Comparison of ENCODE assay signal across 9 mouse cellular contexts in genomic region chr11:102754416-102754815, GRCm38 (mm10). TPM values are rescaled to one million over a fixed set of nuclear protein-coding genes. Genes with fewer than 3 reads are reported as not detected.
DNase-seq lines count a peak whose midpoint lies in the region; ATAC-seq lines count a peak whose summit lies in the region.
"Had no signal": no experiment of that assay in that cellular context is flagged by ENCODE, and none has a peak within 500 bp of the region (broad histone marks: within the 10 kb centered on the region; RNA-seq: fewer than 3 reads in every experiment).

No protein-coding gene starts in this region.

- peaks cover 24% of the 10 kb centered on the region for H3K4me1 ChIP-seq in heart, embryonic 15.5 days (replicated peaks)
- peaks cover 5% of the 10 kb centered on the region for H3K4me1 ChIP-seq in embryonic facial prominence, embryonic 11.5 days (ENCODE audit: control insufficient read depth, insufficient read depth, low read length)
- H3K4me1 ChIP-seq in hindbrain, embryonic 14.5 days (replicated peaks; ENCODE audit: control insufficient read depth, insufficient read depth, low read length) = peaks cover 18% of the 10 kb centered on the region
- peaks cover 11% of the 10 kb centered on the region for H3K4me1 ChIP-seq in midbrain, embryonic 16.5 days (ENCODE audit: control insufficient read depth, insufficient read depth, low read length)

- no peaks in the 10 kb centered on the region for H3K36me3 ChIP-seq in heart, embryonic 15.5 days
- H3K36me3 ChIP-seq in embryonic facial prominence, embryonic 11.5 days (replicated peaks; ENCODE audit: control insufficient read depth, insufficient read depth, low read depth, low read length) = no peaks in the 10 kb centered on the region
- no peaks in the 10 kb centered on the region for H3K36me3 ChIP-seq in hindbrain, embryonic 14.5 days (replicated peaks; ENCODE audit: control insufficient read depth, insufficient read depth)
- no peaks in the 10 kb centered on the region for H3K36me3 ChIP-seq in midbrain, embryonic 16.5 days (ENCODE audit: control insufficient read depth, insufficient read depth, low read length)

- 0 out of 2 replicates have a peak overlapping the region, but pooled peaks have one; percentile 2 for H3K4me3 ChIP-seq in heart, embryonic 15.5 days
- no peak overlapping the region for H3K4me3 ChIP-seq in embryonic facial prominence, embryonic 11.5 days (ENCODE audit: low read depth, low read length)
- H3K4me3 ChIP-seq in hindbrain, embryonic 14.5 days (replicated peaks; ENCODE audit: low read length) = no peak overlapping the region
- H3K4me3 ChIP-seq in midbrain, embryonic 16.5 days (ENCODE audit: low read depth, low read length) = no peak overlapping the region

- H3K9ac ChIP-seq in heart, embryonic 15.5 days = 0 out of 2 replicates have a peak overlapping the region, but pooled peaks have one; percentile 34
- peak overlapping the region; percentile 10; the same call in 1 of the 2 replicates for H3K9ac ChIP-seq in embryonic facial prominence, embryonic 11.5 days (replicated peaks; ENCODE audit: low read length)
- 0 out of 2 replicates have a peak overlapping the region, but pooled peaks have one; percentile 18 for H3K9ac ChIP-seq in hindbrain, embryonic 14.5 days
- no peak overlapping the region for H3K9ac ChIP-seq in midbrain, embryonic 16.5 days (ENCODE audit: low read depth, low read length)

- peaks cover 4% of the 10 kb centered on the region; the same call in 1 of the 2 replicates for H3K27me3 ChIP-seq in heart, embryonic 15.5 days
- H3K27me3 ChIP-seq in embryonic facial prominence, embryonic 11.5 days (ENCODE audit: control insufficient read depth, insufficient read depth, low read length) = no peaks in the 10 kb centered on the region
- H3K27me3 ChIP-seq in hindbrain, embryonic 14.5 days (ENCODE audit: control insufficient read depth, insufficient read depth, low read length) = no peaks in the 10 kb centered on the region
- no peaks in the 10 kb centered on the region for H3K27me3 ChIP-seq in midbrain, embryonic 16.5 days (ENCODE audit: control insufficient read depth, insufficient read depth, low read depth, low read length)

- 0 out of 2 replicates have a peak overlapping the region, but pooled peaks have one; percentile 10 for H3K27ac ChIP-seq in heart, embryonic 15.5 days
- H3K27ac ChIP-seq in embryonic facial prominence, embryonic 11.5 days (replicated peaks; ENCODE audit: low read depth, low read length) = 0 out of 2 replicates have a peak overlapping the region, but pooled peaks have one; percentile 32
- H3K27ac ChIP-seq in hindbrain, embryonic 14.5 days = no peak overlapping the region
- H3K27ac ChIP-seq in midbrain, embryonic 16.5 days (ENCODE audit: low read length) = no peak overlapping the region

- ATAC-seq in heart, embryonic 15.5 days (replicated peaks; ENCODE audit: insufficient number of reproducible peaks, insufficient read depth, low FRiP score, low read depth) = no peak
- ATAC-seq in embryonic facial prominence, embryonic 11.5 days (replicated peaks; ENCODE audit: insufficient number of reproducible peaks, low FRiP score, low TSS enrichment, low read depth) = no peak
- 0 out of 2 replicates have a peak, but pooled peaks have one; percentile 35 for ATAC-seq in hindbrain, embryonic 14.5 days (ENCODE audit: low FRiP score)
- no peak for ATAC-seq in midbrain, embryonic 16.5 days

- DNase-seq in heart, postnatal 10 days = no peak
- DNase-seq in embryonic facial prominence, embryonic 11.5 days (ENCODE audit: low spot score) = no peak
- no peak for DNase-seq in hindbrain, embryonic 14.5 days (ENCODE audit: low spot score)
- DNase-seq in cerebellum, adult 8-10 months = no peak
- no peak for DNase-seq in Muller cell, postnatal 12 days (ENCODE audit: inconsistent ontology term)
- DNase-seq in kidney, adult 18-20 months = no peak
- DNase-seq: adrenal gland, adult 8-10 months had no signal

- H3K9me3 ChIP-seq in heart, embryonic 15.5 days (replicated peaks) = no peaks in the 10 kb centered on the region
- no peaks in the 10 kb centered on the region for H3K9me3 ChIP-seq in embryonic facial prominence, embryonic 11.5 days (replicated peaks; ENCODE audit: control insufficient read depth, low read length)
- no peaks in the 10 kb centered on the region for H3K9me3 ChIP-seq in hindbrain, embryonic 14.5 days (ENCODE audit: control insufficient read depth, low read length)
- no peaks in the 10 kb centered on the region for H3K9me3 ChIP-seq in midbrain, embryonic 16.5 days (replicated peaks; ENCODE audit: control insufficient read depth, low read length, poor library complexity, severe bottlenecking)

- 39% methylated on average over 4 of the region's 4 CpGs for WGBS in heart, embryonic 15.5 days
- WGBS in embryonic facial prominence, embryonic 11.5 days = 43% methylated on average over 4 of the region's 4 CpGs
- WGBS in hindbrain, embryonic 14.5 days = 23% methylated on average over 4 of the region's 4 CpGs
- WGBS in midbrain, embryonic 16.5 days = 36% methylated on average over 4 of the region's 4 CpGs

- intact Hi-C loops in heart, postnatal 10 days (cut with DNase I) = no loop called here

- H3K4me2 ChIP-seq in heart, embryonic 15.5 days = peak overlapping the region; percentile 49
- peak overlapping the region; percentile 14; the same call in 1 of the 2 replicates for H3K4me2 ChIP-seq in embryonic facial prominence, embryonic 11.5 days (ENCODE audit: low read depth, low read length)
- H3K4me2 ChIP-seq in hindbrain, embryonic 14.5 days (replicated peaks) = peak overlapping the region; percentile 35
- peak overlapping the region; percentile 42; the same call in 1 of the 2 replicates for H3K4me2 ChIP-seq in midbrain, embryonic 16.5 days (ENCODE audit: low read length)

RNA-seq across cellular contexts. Expression of gene Adam11, which starts 6.8 kb away (rescaled TPM):
- 5.5 and 6.7 TPM in 2 replicates for polyA plus RNA-seq in heart, embryonic 15.5 days (2015; fragmentation: Nextera tagmentation; extraction: Ambion mirVana)
- total RNA-seq in heart, postnatal 10 days (2021) = 1 to 10 TPM; 5.8 TPM
- polyA plus RNA-seq in embryonic facial prominence, embryonic 11.5 days (2014; fragmentation: Nextera tagmentation; extraction: Ambion mirVana) = 13.9 and 16.3 TPM in 2 replicates
- 19.2 and 24.1 TPM in 2 replicates for polyA plus RNA-seq in hindbrain, embryonic 14.5 days (2014; fragmentation: Nextera tagmentation; extraction: Ambion mirVana)
- 32.2 and 34.9 TPM in 2 replicates for polyA plus RNA-seq in midbrain, embryonic 16.5 days (2015; fragmentation: Nextera tagmentation; extraction: Ambion mirVana)

RNA-seq across cellular contexts. Expression of gene Ccdc43, which starts 56.8 kb away (rescaled TPM):
- 30.7 and 33.9 TPM in 2 replicates for polyA plus RNA-seq in heart, embryonic 15.5 days (2015; fragmentation: Nextera tagmentation; extraction: Ambion mirVana)
- total RNA-seq in heart, postnatal 10 days (2021) = 10 to 100 TPM; 19.7 to 22.7 TPM
- 64.6 and 71.1 TPM in 2 replicates for polyA plus RNA-seq in embryonic facial prominence, embryonic 11.5 days (2014; fragmentation: Nextera tagmentation; extraction: Ambion mirVana)
- polyA plus RNA-seq in hindbrain, embryonic 14.5 days (2014; fragmentation: Nextera tagmentation; extraction: Ambion mirVana) = 31.3 and 38.4 TPM in 2 replicates
- 43.1 and 46.3 TPM in 2 replicates for polyA plus RNA-seq in midbrain, embryonic 16.5 days (2015; fragmentation: Nextera tagmentation; extraction: Ambion mirVana)

Comparison
In these comparisons a context has a peak if more than half of its experiments do, and no peak if none do; other contexts are left out.
1. H3K27ac ChIP-seq: peak in heart, embryonic 15.5 days (single experiment) and embryonic facial prominence, embryonic 11.5 days (single experiment); none in hindbrain, embryonic 14.5 days (single experiment) and midbrain, embryonic 16.5 days (single experiment).
2. Peak in every context shown above with its lines, with median percentiles within 50 percentile points of each other: H3K4me2 ChIP-seq.